Mouse (Mus musculus) natural killer cell, adult 2 months (primary cell): ENCODE measurements at regions not wholly inside any gene's neighbourhood (a gene's known extent, or its start where the extent isn't known, plus 50 kb on each side); places are given as distances from the start of the nearest gene placed in this dataset.
A peak's percentile ranks its signal among the peaks of the same experiment; 100 is the strongest.

Source experiments
- DNase-seq, 2 experiments: peaks; one replicate each; pipeline ENCODE4 v3.0.0; 2022; ENCODE audit warnings: low spot score in 2 of 2

GRCm38 (mm10) chr16:93392024-93392675, 211.7 kb downstream of the Setd4 start:
- DNase-seq, result peak; percentile 39 to 69

GRCm38 (mm10) chr16:93387578-93388116, 216.2 kb downstream of the Setd4 start:
- no peak for DNase-seq

- DNase-seq, result no peak
These were observed 219.8 kb downstream of the Setd4 start for GRCm38 (mm10) chr16:93384039-93384537.

- DNase-seq, result no peak
These were observed 220.9 kb downstream of the Setd4 start for GRCm38 (mm10) chr16:93382945-93383344.

GRCm38 (mm10) chr16:93380717-93381671, 222.9 kb downstream of the Setd4 start:
- no peak for DNase-seq

- DNase-seq, result no peak
These were observed 223.7 kb downstream of the Setd4 start for GRCm38 (mm10) chr16:93380117-93380516.

GRCm38 (mm10) chr16:93379611-93380010, 224.3 kb downstream of the Setd4 start:
- no peak for DNase-seq

GRCm38 (mm10) chr16:93374669-93375068, 229.2 kb downstream of the Setd4 start:
- peak; percentile 9 to 27 for DNase-seq

- no peak for DNase-seq
These were observed 234.1 kb downstream of the Setd4 start for GRCm38 (mm10) chr16:93369766-93370146.

- no peak for DNase-seq
These were observed 234.8 kb downstream of the Setd4 start for GRCm38 (mm10) chr16:93368824-93369765.

GRCm38 (mm10) chr16:93367995-93368394, 235.9 kb downstream of the Setd4 start:
- DNase-seq, result no peak

GRCm38 (mm10) chr16:93367246-93367805, 236.5 kb downstream of the Setd4 start:
- no peak for DNase-seq

GRCm38 (mm10) chr16:93366383-93366941, 237.4 kb downstream of the Setd4 start:
- DNase-seq, result no peak

GRCm38 (mm10) chr16:93365236-93365951, 238.5 kb downstream of the Setd4 start:
- no peak for DNase-seq

GRCm38 (mm10) chr16:93359772-93360171, 244.1 kb downstream of the Setd4 start:
- no peak for DNase-seq

GRCm38 (mm10) chr16:93358613-93359012, 245.2 kb downstream of the Setd4 start:
- no peak for DNase-seq

GRCm38 (mm10) chr16:93358166-93358565, 245.7 kb downstream of the Setd4 start:
- DNase-seq, result no peak

GRCm38 (mm10) chr16:93355204-93355899, 248.5 kb downstream of the Setd4 start:
- DNase-seq, result no peak

- no peak for DNase-seq
These were observed 249.9 kb downstream of the Setd4 start for GRCm38 (mm10) chr16:93353971-93354370.
